Mouse (Mus musculus) bone marrow, adult 2 months (tissue): ENCODE results near the gene Eif4a2.
"Not testable (repeated sequence)": the region's sequence is repeated elsewhere in the genome, so short reads cannot be mapped to it uniquely, and the experiment has no call there.

Experiments
- CTCF ChIP-seq: fragments of 200-500 bp; IDR thresholded peaks from 2 replicates; pipeline ENCODE4 v1.5.1; 2011; ENCODE audit warnings: low read length, control low read depth; ENCODE audit not compliant: control insufficient read depth, insufficient read depth
- POLR2A ChIP-seq: fragments of 200-500 bp; IDR thresholded peaks from 2 replicates; pipeline ENCODE4 v1.6.1; 2011; ENCODE audit warnings: low read depth, mild to moderate bottlenecking, control low read depth, low read length, borderline replicate concordance; ENCODE audit not compliant: control insufficient read depth

GRCm38 (mm10) chr16:23057668-23058447 lies 49.4 kb upstream of the Eif4a2 start, which contains the start of gene Kng1:
- TF ChIP-seq CTCF, POLR2A: not testable (repeated sequence)
